In the genomic region with DNA sequence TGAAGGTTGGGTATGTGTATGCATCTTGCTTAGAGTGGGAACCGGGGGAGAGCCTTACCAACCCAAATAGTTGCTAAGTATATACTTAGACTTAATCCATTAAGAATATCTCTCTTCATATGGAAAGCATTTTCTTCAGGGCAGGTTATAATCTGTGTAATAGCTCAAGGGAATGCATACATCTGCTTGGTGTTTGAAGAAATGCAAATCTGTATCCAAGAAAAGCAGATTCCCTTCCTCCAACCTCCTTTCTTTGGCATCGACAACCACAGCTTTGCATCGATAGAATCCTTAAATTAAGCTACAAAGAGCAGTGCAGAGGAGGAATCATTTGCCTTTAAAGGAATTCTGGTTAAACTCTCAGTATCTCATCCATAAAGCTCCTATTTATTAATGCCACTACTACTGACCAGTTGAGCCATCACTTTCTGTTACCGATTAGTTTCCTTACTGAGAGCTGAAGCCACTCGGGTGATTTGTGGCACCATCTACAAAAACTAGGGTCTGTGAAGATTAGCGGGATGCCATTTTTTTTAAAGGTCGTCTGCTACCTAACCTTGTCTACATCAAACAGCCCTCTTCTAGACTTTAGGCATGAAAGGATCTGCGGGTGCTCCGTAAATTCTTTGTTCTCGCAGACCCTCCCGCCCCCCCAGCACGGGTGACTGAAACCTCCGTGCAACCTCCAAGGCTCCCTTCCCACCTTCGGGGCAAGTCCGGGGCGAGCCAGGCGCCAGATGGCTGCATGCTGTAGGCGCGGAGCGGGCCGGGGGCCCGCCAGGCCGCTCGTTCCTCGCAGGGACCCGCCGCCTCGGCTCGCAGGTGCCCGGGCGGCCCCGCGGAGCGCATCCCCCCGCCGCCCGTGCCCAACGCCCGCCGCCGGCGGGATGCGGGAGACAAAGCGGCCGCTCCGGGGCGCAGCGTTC, we compare ENCODE assay signal across 8 mouse cellular contexts. TPM values are rescaled to one million over a fixed set of nuclear protein-coding genes. Genes with fewer than 3 reads are reported as not detected.
DNase-seq lines count a peak whose midpoint lies in the region; ATAC-seq and TF ChIP-seq lines count a peak whose summit lies in the region.

No protein-coding gene starts in this region.

- no peak for TF ChIP-seq POLR2A in MEL (IDR thresholded peaks at IDR 0.05; ENCODE audit: control insufficient read depth in 1 of 2, insufficient read depth in 1 of 2, low read depth in 1 of 2, low read length in 2 of 2, poor library complexity in 1 of 2)

- peak overlapping the region; percentile 83 for H3K27ac ChIP-seq in MEL (ENCODE audit: control insufficient read depth, low read depth, low read length)
- peak overlapping the region; percentile 100 for H3K27ac ChIP-seq in heart, embryonic 12.5 days (ENCODE audit: poor library complexity, severe bottlenecking)
- peak overlapping the region; percentile 100 for H3K27ac ChIP-seq in stomach, embryonic 16.5 days (ENCODE audit: low read length)

- H3K27me3 ChIP-seq in MEL (ENCODE audit: control insufficient read depth in 1 of 2, insufficient read depth in 2 of 2, low read length in 2 of 2): no peaks in the 10 kb centered on the region
- H3K27me3 ChIP-seq in heart, embryonic 12.5 days (replicated peaks): no peaks in the 10 kb centered on the region
- H3K27me3 ChIP-seq in stomach, embryonic 16.5 days (ENCODE audit: control insufficient read depth, insufficient read depth, low read length): no peaks in the 10 kb centered on the region

- peak overlapping the region; percentile 80 for H3K9ac ChIP-seq in MEL (ENCODE audit: control insufficient read depth, low read depth, low read length, poor library complexity, severe bottlenecking)
- peak overlapping the region; percentile 100 for H3K9ac ChIP-seq in heart, embryonic 12.5 days
- peak overlapping the region; percentile 99 for H3K9ac ChIP-seq in stomach, embryonic 16.5 days (ENCODE audit: low read length)

- H3K4me3 ChIP-seq in MEL (ENCODE audit: control insufficient read depth in 1 of 2, insufficient read depth in 1 of 2, low read depth in 2 of 2, low read length in 2 of 2): peak overlapping the region; percentile 66 to 95
- peak overlapping the region; percentile 97 for H3K4me3 ChIP-seq in heart, embryonic 12.5 days
- peak overlapping the region; percentile 91 for H3K4me3 ChIP-seq in stomach, embryonic 16.5 days (replicated peaks; ENCODE audit: low read length)

- DNase-seq in 3T3-L1 (ENCODE audit: low read depth, low spot score) (peak; percentile 35), MEL (ENCODE audit: low read depth, low spot score) (peak; percentile 58)
- peak; percentile 62 for DNase-seq in cerebellum, adult 9-11 months
- DNase-seq in kidney, postnatal 14 days: peak; percentile 59
- peak; percentile 47 for DNase-seq in mesoderm, embryonic 11.5 days (ENCODE audit: low read depth, low spot score)

- TF ChIP-seq CTCF in MEL (IDR thresholded peaks at IDR 0.05 in 2 of 3, conservative IDR thresholded peaks at IDR 0.05 in 1 of 3; ENCODE audit: control insufficient read depth in 1 of 3, insufficient read depth in 1 of 3, low read depth in 2 of 3, low read length in 3 of 3, poor library complexity in 1 of 3, severe bottlenecking in 1 of 3): no peak

- no peak for TF ChIP-seq EP300 in MEL (IDR thresholded peaks at IDR 0.05; ENCODE audit: low read depth in 1 of 2, low read length in 2 of 2)

- H3K4me1 ChIP-seq in MEL (ENCODE audit: control insufficient read depth in 1 of 2, insufficient read depth in 2 of 2, low read length in 2 of 2): peaks cover 2 to 30% of the 10 kb centered on the region in 2 experiments; a peak in 3 of 4 replicates
- H3K4me1 ChIP-seq in heart, embryonic 12.5 days (replicated peaks): peaks cover 26% of the 10 kb centered on the region
- peaks cover 18% of the 10 kb centered on the region; the same call in 1 of the 2 replicates for H3K4me1 ChIP-seq in stomach, embryonic 16.5 days (ENCODE audit: control insufficient read depth, insufficient read depth, low read length)

- ATAC-seq in heart, embryonic 12.5 days (ENCODE audit: insufficient number of reproducible peaks, low FRiP score): peak; percentile 20
- 0 out of 2 replicates have a peak, but pooled peaks have one; percentile 0 for ATAC-seq in stomach, embryonic 16.5 days (ENCODE audit: insufficient read depth, low FRiP score)
- ATAC-seq in inflammation-experienced regulatory T-cells, adult 6 months: no peak

- 2% methylated on average over 25 of the region's 48 CpGs for WGBS in heart, embryonic 12.5 days
- WGBS in stomach, embryonic 16.5 days: under 1% methylated on average over 33 of the region's 48 CpGs

- peaks cover 26% of the 10 kb centered on the region for H3K79me2 ChIP-seq in MEL (ENCODE audit: control insufficient read depth, insufficient read depth, low read length, poor library complexity)

- no peaks in the 10 kb centered on the region for H3K9me3 ChIP-seq in MEL (replicated peaks; ENCODE audit: insufficient read depth, low read length)
- no peaks in the 10 kb centered on the region for H3K9me3 ChIP-seq in heart, embryonic 12.5 days (replicated peaks)
- H3K9me3 ChIP-seq in stomach, embryonic 16.5 days (replicated peaks; ENCODE audit: control insufficient read depth, low read length): no peaks in the 10 kb centered on the region

- TF ChIP-seq RAD21 in MEL (IDR thresholded peaks at IDR 0.05; ENCODE audit: low read depth, low read length): no peak

- H3K4me2 ChIP-seq in heart, embryonic 12.5 days: peak overlapping the region; percentile 72
- peak overlapping the region; percentile 61 for H3K4me2 ChIP-seq in stomach, embryonic 16.5 days (ENCODE audit: low read depth, low read length)

- H3K36me3 ChIP-seq in MEL (ENCODE audit: control insufficient read depth in 1 of 2, insufficient read depth in 2 of 2, low read length in 2 of 2): peaks cover 8 to 32% of the 10 kb centered on the region in 2 experiments
- H3K36me3 ChIP-seq in heart, embryonic 12.5 days: peaks cover 33% of the 10 kb centered on the region
- 0 out of 2 replicates have a peak, but pooled peaks cover 4% of the 10 kb centered on the region for H3K36me3 ChIP-seq in stomach, embryonic 16.5 days (ENCODE audit: control insufficient read depth, insufficient read depth, low read length)

TF ChIP-seq in MEL, 35 proteins besides CTCF, POLR2A, EP300 and RAD21:
- TF ChIP-seq UBTF (IDR thresholded peaks at IDR 0.05; ENCODE audit: borderline replicate concordance, insufficient read depth, low read depth, low read length): 0 out of 2 replicates have a peak, but pooled peaks have one; percentile 16
- 0 out of 2 replicates have a peak, but pooled peaks have one; percentile 18 for TF ChIP-seq TBP (IDR thresholded peaks at IDR 0.05; ENCODE audit: low read depth, low read length)
- TF ChIP-seq TCF12 (IDR thresholded peaks at IDR 0.05; ENCODE audit: low read depth, low read length): no peak
- 0 out of 2 replicates have a peak, but pooled peaks have one; percentile 67 for TF ChIP-seq CHD1 (IDR thresholded peaks at IDR 0.05; ENCODE audit: low read depth, low read length)
- peak; percentile 21; the same call in 1 of the 2 replicates for TF ChIP-seq MXI1 (IDR thresholded peaks at IDR 0.05; ENCODE audit: low read depth, low read length)
- TF ChIP-seq CHD2 (IDR thresholded peaks at IDR 0.05; ENCODE audit: low read length): no peak
- peak; percentile 24; the same call in 1 of the 2 replicates for TF ChIP-seq HCFC1 (IDR thresholded peaks at IDR 0.05; ENCODE audit: low read depth, low read length)
- TF ChIP-seq MYC (IDR thresholded peaks at IDR 0.05; ENCODE audit: low read depth, low read length): no peak
- TF ChIP-seq SIN3A (IDR thresholded peaks at IDR 0.05; ENCODE audit: low read length): peak; percentile 24; the same call in 1 of the 2 replicates

RNA-seq across cellular contexts. Expression of a gene that starts 0.9 kb away (rescaled TPM):
- total RNA-seq in MEL (2012; rRNA removed): 27.3 and 32.6 TPM in 2 replicates
- 10 to 100 TPM in 1 of 2 experiments, not detected in 1; 38.3 TPM for polyA plus RNA-seq in MEL (2012; ENCODE audit: insufficient read depth in 1 of 2, insufficient read length in 2 of 2, low read depth in 1 of 2, low replicate concordance in 2 of 2, missing spikeins in 1 of 2)
- polyA plus RNA-seq in heart, embryonic 12.5 days (2016; fragmentation: Nextera tagmentation; extraction: Ambion mirVana): 28.1 and 29.3 TPM in 2 replicates
- 39.8 and 39.9 TPM in 2 replicates for polyA plus RNA-seq in stomach, embryonic 16.5 days (2015; fragmentation: Nextera tagmentation; extraction: Ambion mirVana)
- polyA plus RNA-seq in inflammation-experienced regulatory T-cells, adult 6 months (2017; shearing (Covaris generic)): 100 to 1,000 TPM in 1 of 3 experiments, 10 to 100 TPM in 2; 73.0 to 117 (median 87.5) TPM
